Mouse (Mus musculus) kidney, embryonic 16.5 days (tissue): ENCODE measurements around the gene Stk25. TPM values are rescaled to one million over a fixed set of nuclear protein-coding genes. Genes with fewer than 3 reads are reported as not detected.

Experiments used
- ATAC-seq: fragments of 200-750 bp; cut with Nextera tagmentation; 2 replicates; pipeline ENCODE4 v1.8.0; 2017; ENCODE audit warnings: moderate TSS enrichment; ENCODE audit not compliant: low FRiP score, low TSS enrichment
- H3K27ac ChIP-seq: fragments of 300-500 bp; sonication (generic); 2 replicates; pipeline ENCODE4 v1.5.1; 2014; ENCODE audit warnings: low read length
- H3K27me3 ChIP-seq: fragments of 300-500 bp; sonication (generic); 2 replicates; pipeline ENCODE4 v1.6.1; 2014; ENCODE audit warnings: low read length, control low read depth, mixed read lengths; ENCODE audit not compliant: insufficient read depth
- H3K36me3 ChIP-seq: fragments of 300-500 bp; sonication (generic); 2 replicates; pipeline ENCODE4 v1.6.1; 2014; ENCODE audit warnings: low read length, control low read depth, mixed read lengths; ENCODE audit not compliant: insufficient read depth
- H3K4me1 ChIP-seq: fragments of 300-500 bp; sonication (generic); 2 replicates; pipeline ENCODE4 v1.6.1; 2014; ENCODE audit warnings: low read length, control low read depth, mixed read lengths; ENCODE audit not compliant: insufficient read depth
- H3K4me2 ChIP-seq: fragments of 300-500 bp; sonication (generic); replicated peaks from 2 replicates; pipeline ENCODE4 v1.6.1; 2014; ENCODE audit warnings: low read depth, low read length
- H3K4me3 ChIP-seq: fragments of 300-500 bp; sonication (generic); 2 replicates; pipeline ENCODE4 v1.5.1; 2014; ENCODE audit warnings: mild to moderate bottlenecking, low read length
- H3K9ac ChIP-seq: fragments of 300-500 bp; sonication (generic); replicated peaks from 2 replicates; pipeline ENCODE4 v1.6.1; 2014; ENCODE audit warnings: low read length
- H3K9me3 ChIP-seq: fragments of 300-500 bp; sonication (generic); 2 replicates; pipeline ENCODE4 v1.6.1; 2016; ENCODE audit warnings: low read length, control low read depth
- WGBS: fragments of 180-500 bp; shearing (Covaris S2); extraction: QIAGEN DNeasy Blood & Tissue Kit; methylation state at CpG from one replicate; pipeline ENCODE4 v1.1.7; 2014; 5-methylcytosine and 5-hydroxymethylcytosine counted together
- polyA plus RNA-seq: library from polyadenylated mRNA; unstranded; fragments of >200 nt; fragmentation: Nextera tagmentation; extraction: Ambion mirVana; gene quantifications from 2 replicates; pipeline ENCODE4 v1.2.1, GENCODE M21; 2015

The Stk25 gene
- polyA plus RNA-seq, 1 experiment from 2014 or later = 205 TPM

GRCm38 (mm10) chr1:93678386-93678785 is 19.9 kb upstream of the Stk25 start:
- Histone ChIP-seq H3K4me1 (no peaks in the 10 kb centered on the region), H3K9ac (no peak overlapping the region), H3K27me3 (no peaks in the 10 kb centered on the region), H3K9me3 (no peaks in the 10 kb centered on the region; the same call in 1 of the 2 replicates), H3K4me3 (no peak overlapping the region), H3K27ac (no peak overlapping the region), H3K36me3 (no peaks in the 10 kb centered on the region), H3K4me2 (no peak overlapping the region)
- 63% methylated on average over 2 of the region's 2 CpGs for WGBS
- no peak for ATAC-seq

DNA sequence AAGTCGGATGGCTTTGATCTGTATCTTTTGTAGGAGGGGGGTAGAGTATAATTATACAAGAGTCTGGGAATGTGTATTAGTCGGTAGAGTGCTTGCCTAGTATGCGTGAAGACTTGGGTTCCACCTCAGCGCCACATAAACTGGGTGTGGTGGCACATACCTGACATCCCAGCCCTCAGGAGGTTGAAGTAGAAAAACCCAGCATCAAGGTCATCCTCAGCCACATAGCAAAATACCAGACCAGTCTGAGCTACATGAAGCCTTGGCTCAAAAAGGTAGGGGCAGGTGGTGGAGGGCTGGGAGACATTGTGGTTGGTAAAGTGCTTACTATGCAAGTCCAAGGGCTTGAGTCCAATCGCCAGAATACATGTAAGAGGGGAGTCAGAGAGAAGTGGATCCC is 14.2 kb upstream of the Stk25 start:
- no peaks in the 10 kb centered on the region for H3K9me3 ChIP-seq
- no peak overlapping the region for H3K9ac ChIP-seq
- 0 out of 2 replicates have a peak overlapping the region, but pooled peaks have one; percentile 2 for H3K27ac ChIP-seq
- peaks cover 32% of the 10 kb centered on the region for H3K4me1 ChIP-seq
- no peak overlapping the region for H3K4me2 ChIP-seq
- WGBS = 64% methylated on average over 5 of the region's 5 CpGs
- no peak for ATAC-seq
- no peak overlapping the region for H3K4me3 ChIP-seq
- no peaks in the 10 kb centered on the region for H3K36me3 ChIP-seq
- no peaks in the 10 kb centered on the region for H3K27me3 ChIP-seq

DNA sequence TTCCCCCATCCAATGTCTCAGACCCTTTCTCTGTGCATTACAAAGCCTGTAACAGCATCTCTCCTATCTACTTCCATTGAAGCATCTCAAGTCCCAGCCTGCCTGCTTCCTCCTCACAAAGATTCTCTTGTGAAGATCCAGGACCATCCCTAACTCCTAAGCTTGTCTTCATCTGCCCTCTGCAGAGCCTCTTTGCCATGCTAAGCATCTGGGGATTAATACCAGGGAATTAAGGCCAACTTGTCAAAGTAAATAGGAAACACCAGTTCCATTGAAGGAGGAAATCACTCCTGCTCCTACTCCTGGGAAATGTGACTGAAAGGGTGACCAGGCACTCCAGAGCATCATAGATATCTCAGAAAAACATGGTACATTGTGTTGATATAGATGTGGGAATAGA is 11.5 kb upstream of the Stk25 start:
- Histone ChIP-seq H3K9me3 (no peaks in the 10 kb centered on the region), H3K27ac (no peak overlapping the region), H3K9ac (no peak overlapping the region), H3K4me2 (no peak overlapping the region), H3K36me3 (no peaks in the 10 kb centered on the region), H3K4me1 (peaks cover 34% of the 10 kb centered on the region), H3K27me3 (no peaks in the 10 kb centered on the region), H3K4me3 (no peak overlapping the region)
- no peak for ATAC-seq

GRCm38 (mm10) chr1:93668791-93669548 is 10.5 kb upstream of the Stk25 start:
- no peaks in the 10 kb centered on the region for H3K27me3 ChIP-seq
- ATAC-seq = peak; percentile 86
- H3K27ac ChIP-seq = peak overlapping the region; percentile 88
- no peaks in the 10 kb centered on the region for H3K9me3 ChIP-seq
- peak overlapping the region; percentile 69 for H3K4me2 ChIP-seq
- WGBS = 9% methylated on average over 17 of the region's 17 CpGs
- no peaks in the 10 kb centered on the region for H3K36me3 ChIP-seq
- peaks cover 34% of the 10 kb centered on the region for H3K4me1 ChIP-seq
- peak overlapping the region; percentile 49 for H3K4me3 ChIP-seq
- H3K9ac ChIP-seq = peak overlapping the region; percentile 72

- H3K27me3 ChIP-seq = no peaks in the 10 kb centered on the region
- H3K27ac ChIP-seq = peak overlapping the region; percentile 88
- H3K4me1 ChIP-seq = peaks cover 34% of the 10 kb centered on the region
- no peak overlapping the region for H3K9ac ChIP-seq
- H3K36me3 ChIP-seq = no peaks in the 10 kb centered on the region
- WGBS = 29% methylated on average over 13 of the region's 13 CpGs
- no peaks in the 10 kb centered on the region for H3K9me3 ChIP-seq
- no peak overlapping the region; the same call in 1 of the 2 replicates for H3K4me2 ChIP-seq
- H3K4me3 ChIP-seq = no peak overlapping the region
- ATAC-seq = peak; percentile 40
Measured at GRCm38 (mm10) chr1:93667760-93668400, 9.4 kb upstream of the Stk25 start.

DNA sequence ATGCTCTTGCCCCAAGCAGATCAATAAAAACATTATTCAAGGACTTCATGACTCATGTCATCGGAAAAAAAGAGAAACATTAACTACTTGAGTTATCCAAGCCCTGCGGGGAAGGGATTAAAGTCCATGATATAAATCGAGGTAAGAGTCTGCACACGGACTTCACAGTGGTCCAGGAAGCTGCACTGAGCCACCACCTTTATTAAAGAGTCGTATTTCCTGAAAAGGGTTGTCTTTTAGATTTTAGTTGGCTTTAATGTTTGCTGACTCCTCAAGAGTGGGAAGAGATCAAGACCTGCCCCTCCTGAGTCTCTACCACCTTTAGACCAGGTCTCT is 1.5 kb downstream of the Stk25 start:
- Histone ChIP-seq H3K9me3 (0 out of 2 replicates have a peak, but pooled peaks cover 4% of the 10 kb centered on the region), H3K27ac (no peak overlapping the region), H3K4me3 (no peak overlapping the region), H3K4me1 (peaks cover 4% of the 10 kb centered on the region; the same call in 1 of the 2 replicates), H3K36me3 (no peaks in the 10 kb centered on the region), H3K9ac (no peak overlapping the region), H3K4me2 (no peak overlapping the region), H3K27me3 (no peaks in the 10 kb centered on the region)
- 65% methylated on average over 5 of the region's 5 CpGs for WGBS
- no peak for ATAC-seq

- Histone ChIP-seq H3K4me3 (no peak overlapping the region), H3K4me1 (peaks cover 4% of the 10 kb centered on the region; the same call in 1 of the 2 replicates), H3K27ac (no peak overlapping the region), H3K4me2 (no peak overlapping the region), H3K9ac (no peak overlapping the region), H3K27me3 (no peaks in the 10 kb centered on the region), H3K9me3 (0 out of 2 replicates have a peak, but pooled peaks cover 4% of the 10 kb centered on the region), H3K36me3 (no peaks in the 10 kb centered on the region)
- no peak for ATAC-seq
- 62% methylated on average over 7 of the region's 7 CpGs for WGBS
Measured at GRCm38 (mm10) chr1:93656325-93657024, 2.0 kb downstream of the Stk25 start.

DNA sequence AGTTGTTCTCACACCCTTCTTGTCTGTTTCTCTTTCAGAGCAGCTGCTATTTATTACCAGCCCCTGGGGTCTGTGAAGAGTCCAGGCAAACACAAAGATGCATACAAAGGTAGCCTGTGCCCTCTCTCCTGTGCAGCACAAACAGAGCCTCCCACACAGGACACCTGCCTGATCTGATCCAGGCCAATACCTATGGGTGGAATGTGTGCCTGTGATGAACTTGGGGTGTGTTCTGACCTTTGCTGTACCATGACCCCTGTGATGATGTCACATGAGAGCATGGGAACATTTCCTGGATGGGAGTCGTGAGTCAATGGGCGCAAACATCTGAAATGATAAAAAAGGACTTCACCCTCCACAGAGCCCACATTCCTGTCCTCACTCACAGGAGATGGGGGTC is 3.7 kb downstream of the Stk25 start:
- 0 out of 2 replicates have a peak, but pooled peaks have one; percentile 46 for ATAC-seq
- no peak overlapping the region for H3K27ac ChIP-seq

GRCm38 (mm10) chr1:93654275-93654674 is 4.2 kb downstream of the Stk25 start:
- no peak overlapping the region for H3K4me3 ChIP-seq
- no peak overlapping the region for H3K4me2 ChIP-seq
- H3K27me3 ChIP-seq = no peaks in the 10 kb centered on the region
- H3K27ac ChIP-seq = no peak overlapping the region
- H3K9ac ChIP-seq = no peak overlapping the region
- no peaks in the 10 kb centered on the region for H3K36me3 ChIP-seq
- no peaks in the 10 kb centered on the region for H3K9me3 ChIP-seq
- ATAC-seq = no peak
- peaks cover 4% of the 10 kb centered on the region; the same call in 1 of the 2 replicates for H3K4me1 ChIP-seq
- 32% methylated on average over 2 of the region's 2 CpGs for WGBS

More for the DNA sequence above, 3.7 kb downstream of the Stk25 start:
- 63% methylated on average over 2 of the region's 2 CpGs for WGBS
- no peak overlapping the region for H3K9ac ChIP-seq
- no peaks in the 10 kb centered on the region for H3K27me3 ChIP-seq
- H3K4me2 ChIP-seq = no peak overlapping the region
- H3K4me1 ChIP-seq = peaks cover 4% of the 10 kb centered on the region; the same call in 1 of the 2 replicates
- H3K4me3 ChIP-seq = no peak overlapping the region
- H3K36me3 ChIP-seq = no peaks in the 10 kb centered on the region
- no peaks in the 10 kb centered on the region for H3K9me3 ChIP-seq
